Mouse (Mus musculus): Measurements from ENCODE around the gene Mst1. TPM values are rescaled to one million over a fixed set of nuclear protein-coding genes. Genes with fewer than 3 reads are reported as not detected.

The Mst1 gene
- polyA plus RNA-seq, 1 experiment from 2014 or later: 1.8 TPM

- H3K27me3 ChIP-seq (replicated peaks; ENCODE audit: control insufficient read depth, insufficient read depth, low read length): no peaks in the 10 kb centered on the region
- H3K4me1 ChIP-seq (ENCODE audit: control insufficient read depth, insufficient read depth, low read length): peaks cover 45% of the 10 kb centered on the region
- WGBS: 37% methylated on average over 15 of the region's 15 CpGs
- H3K4me2 ChIP-seq (ENCODE audit: low read depth, low read length): peak overlapping the region; percentile 81
- H3K27ac ChIP-seq (ENCODE audit: low read length): peak overlapping the region; percentile 93
- H3K9ac ChIP-seq (ENCODE audit: low read depth, low read length): peak overlapping the region; percentile 82
- H3K36me3 ChIP-seq (ENCODE audit: control insufficient read depth, insufficient read depth, low read length): peaks cover 22% of the 10 kb centered on the region; the same call in 1 of the 2 replicates
- H3K9me3 ChIP-seq (ENCODE audit: control insufficient read depth, low read length): no peaks in the 10 kb centered on the region
- peak overlapping the region; percentile 86 for H3K4me3 ChIP-seq (ENCODE audit: low read length)
- peak; percentile 73 for ATAC-seq
These were observed 30.5 kb upstream of the Mst1 start for GRCm38 (mm10) chr9:108049561-108050251.

GRCm38 (mm10) chr9:108051184-108051930, 28.9 kb upstream of the Mst1 start:
- Histone ChIP-seq H3K27ac (ENCODE audit: low read length) (no peak overlapping the region), H3K4me2 (ENCODE audit: low read depth, low read length) (no peak overlapping the region), H3K36me3 (ENCODE audit: control insufficient read depth, insufficient read depth, low read length) (peaks cover 27% of the 10 kb centered on the region), H3K27me3 (replicated peaks; ENCODE audit: control insufficient read depth, insufficient read depth, low read length) (no peaks in the 10 kb centered on the region), H3K4me1 (ENCODE audit: control insufficient read depth, insufficient read depth, low read length) (peaks cover 45% of the 10 kb centered on the region), H3K9ac (ENCODE audit: low read depth, low read length) (peak overlapping the region; percentile 82), H3K4me3 (ENCODE audit: low read length) (no peak overlapping the region), H3K9me3 (ENCODE audit: control insufficient read depth, low read length) (no peaks in the 10 kb centered on the region)
- WGBS: 92% methylated on average over 15 of the region's 15 CpGs
- no peak for ATAC-seq

- H3K27ac ChIP-seq (ENCODE audit: low read length): no peak overlapping the region
- H3K4me2 ChIP-seq (ENCODE audit: low read depth, low read length): no peak overlapping the region
- H3K9me3 ChIP-seq (ENCODE audit: control insufficient read depth, low read length): no peaks in the 10 kb centered on the region
- peaks cover 28% of the 10 kb centered on the region for H3K36me3 ChIP-seq (ENCODE audit: control insufficient read depth, insufficient read depth, low read length)
- ATAC-seq: no peak
- H3K27me3 ChIP-seq (replicated peaks; ENCODE audit: control insufficient read depth, insufficient read depth, low read length): no peaks in the 10 kb centered on the region
- 83% methylated on average over 4 of the region's 4 CpGs for whole genome bisulfite sequencing
- peaks cover 45% of the 10 kb centered on the region for H3K4me1 ChIP-seq (ENCODE audit: control insufficient read depth, insufficient read depth, low read length)
- H3K4me3 ChIP-seq (ENCODE audit: low read length): no peak overlapping the region
- H3K9ac ChIP-seq (ENCODE audit: low read depth, low read length): peak overlapping the region; percentile 82; the same call in 1 of the 2 replicates
These were observed 28.4 kb upstream of the Mst1 start for GRCm38 (mm10) chr9:108051931-108052220.

- H3K27me3 ChIP-seq (replicated peaks; ENCODE audit: control insufficient read depth, insufficient read depth, low read length): no peaks in the 10 kb centered on the region
- H3K4me3 ChIP-seq (ENCODE audit: low read length): no peak overlapping the region
- peaks cover 28% of the 10 kb centered on the region for H3K36me3 ChIP-seq (ENCODE audit: control insufficient read depth, insufficient read depth, low read length)
- H3K4me1 ChIP-seq (ENCODE audit: control insufficient read depth, insufficient read depth, low read length): peaks cover 43% of the 10 kb centered on the region
- H3K27ac ChIP-seq (ENCODE audit: low read length): peak overlapping the region; percentile 61
- peak overlapping the region; percentile 43 for H3K9ac ChIP-seq (ENCODE audit: low read depth, low read length)
- H3K4me2 ChIP-seq (ENCODE audit: low read depth, low read length): no peak overlapping the region
- H3K9me3 ChIP-seq (ENCODE audit: control insufficient read depth, low read length): no peaks in the 10 kb centered on the region
- no peak for ATAC-seq
- 70% methylated on average over 7 of the region's 7 CpGs for WGBS
These were observed 27.8 kb upstream of the Mst1 start for GRCm38 (mm10) chr9:108052411-108052810.

GRCm38 (mm10) chr9:108052885-108053664, 27.2 kb upstream of the Mst1 start, which contains the start of gene Amigo3:
Gene Amigo3 (plus strand): TSS chr9:108053159.
- Histone ChIP-seq H3K9ac (ENCODE audit: low read depth, low read length) (peak within 1 kb of the TSS; percentile 82), H3K4me2 (ENCODE audit: low read depth, low read length) (peak within 1 kb of the TSS; percentile 56), H3K9me3 (ENCODE audit: control insufficient read depth, low read length) (no peaks in the 10 kb centered on the region), H3K4me3 (ENCODE audit: low read length) (peak within 1 kb of the TSS; percentile 31), H3K4me1 (ENCODE audit: control insufficient read depth, insufficient read depth, low read length) (peaks cover 36% of the 10 kb centered on the region), H3K27ac (ENCODE audit: low read length) (peak within 1 kb of the TSS; percentile 70), H3K27me3 (replicated peaks; ENCODE audit: control insufficient read depth, insufficient read depth, low read length) (no peaks in the 10 kb centered on the region), H3K36me3 (ENCODE audit: control insufficient read depth, insufficient read depth, low read length) (peaks cover 28% of the 10 kb centered on the region)
- peak; percentile 45 for ATAC-seq
- WGBS: 55% methylated on average over 20 of the region's 20 CpGs

GRCm38 (mm10) chr9:108053665-108054225, 26.5 kb upstream of the Mst1 start:
- Histone ChIP-seq H3K36me3 (ENCODE audit: control insufficient read depth, insufficient read depth, low read length) (peaks cover 28% of the 10 kb centered on the region), H3K27me3 (replicated peaks; ENCODE audit: control insufficient read depth, insufficient read depth, low read length) (no peaks in the 10 kb centered on the region), H3K4me2 (ENCODE audit: low read depth, low read length) (no peak overlapping the region), H3K4me3 (ENCODE audit: low read length) (no peak overlapping the region), H3K9ac (ENCODE audit: low read depth, low read length) (peak overlapping the region; percentile 63), H3K9me3 (ENCODE audit: control insufficient read depth, low read length) (no peaks in the 10 kb centered on the region), H3K27ac (ENCODE audit: low read length) (peak overlapping the region; percentile 70), H3K4me1 (ENCODE audit: control insufficient read depth, insufficient read depth, low read length) (peaks cover 31% of the 10 kb centered on the region)
- WGBS: 83% methylated on average over 15 of the region's 15 CpGs
- no peak for ATAC-seq

GRCm38 (mm10) chr9:108054331-108055040, 25.8 kb upstream of the Mst1 start:
- 89% methylated on average over 22 of the region's 22 CpGs for WGBS

GRCm38 (mm10) chr9:108055061-108055460, 25.2 kb upstream of the Mst1 start:
- Histone ChIP-seq H3K27me3 (replicated peaks; ENCODE audit: control insufficient read depth, insufficient read depth, low read length) (no peaks in the 10 kb centered on the region), H3K36me3 (ENCODE audit: control insufficient read depth, insufficient read depth, low read length) (peaks cover 34% of the 10 kb centered on the region), H3K9ac (ENCODE audit: low read depth, low read length) (no peak overlapping the region), H3K9me3 (ENCODE audit: control insufficient read depth, low read length) (no peaks in the 10 kb centered on the region), H3K4me3 (ENCODE audit: low read length) (no peak overlapping the region), H3K4me1 (ENCODE audit: control insufficient read depth, insufficient read depth, low read length) (peaks cover 28% of the 10 kb centered on the region), H3K4me2 (ENCODE audit: low read depth, low read length) (no peak overlapping the region), H3K27ac (ENCODE audit: low read length) (no peak overlapping the region)
- WGBS: 77% methylated on average over 1 of the region's 1 CpGs
- no peak for ATAC-seq

More at GRCm38 (mm10) chr9:108054331-108055040, 25.8 kb upstream of the Mst1 start:
- no peaks in the 10 kb centered on the region for H3K27me3 ChIP-seq (replicated peaks; ENCODE audit: control insufficient read depth, insufficient read depth, low read length)
- H3K36me3 ChIP-seq (ENCODE audit: control insufficient read depth, insufficient read depth, low read length): peaks cover 34% of the 10 kb centered on the region
- no peak for ATAC-seq
- peaks cover 31% of the 10 kb centered on the region for H3K4me1 ChIP-seq (ENCODE audit: control insufficient read depth, insufficient read depth, low read length)
- no peak overlapping the region for H3K4me2 ChIP-seq (ENCODE audit: low read depth, low read length)
- H3K4me3 ChIP-seq (ENCODE audit: low read length): no peak overlapping the region
- H3K9ac ChIP-seq (ENCODE audit: low read depth, low read length): peak overlapping the region; percentile 31; the same call in 1 of the 2 replicates
- peak overlapping the region; percentile 16; the same call in 1 of the 2 replicates for H3K27ac ChIP-seq (ENCODE audit: low read length)
- H3K9me3 ChIP-seq (ENCODE audit: control insufficient read depth, low read length): no peaks in the 10 kb centered on the region
